Mouse (Mus musculus): ENCODE measurements at regions not wholly inside any gene's neighbourhood (a gene's known extent, or its start where the extent isn't known, plus 50 kb on each side); places are given as distances from the start of the nearest gene placed in this dataset.

DNA sequence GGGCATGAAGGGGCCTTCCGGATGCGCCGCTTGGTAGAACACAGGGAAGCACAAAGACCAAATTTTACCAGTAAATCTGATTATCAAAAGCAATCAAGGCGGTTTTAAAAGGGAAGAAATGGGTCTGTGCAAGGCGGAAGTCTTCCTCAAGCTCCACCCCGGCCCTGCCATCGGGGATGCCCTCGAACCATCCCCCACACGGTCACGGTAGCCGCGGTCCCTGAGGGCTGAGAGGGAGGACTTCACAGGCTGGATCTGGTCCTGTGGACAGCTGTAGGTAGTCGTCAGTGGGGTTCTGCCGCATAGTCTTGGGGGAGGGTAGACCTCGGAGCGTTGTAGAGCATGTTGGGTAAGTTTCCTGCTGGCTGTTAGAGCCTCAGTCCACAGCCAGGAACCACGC lies 104.9 kb downstream of the Tpra1 start:
- H3K27ac ChIP-seq (ENCODE audit: control insufficient read depth, insufficient read depth, low read depth, low read length), result no peak overlapping the region
- H3K4me1 ChIP-seq (ENCODE audit: control insufficient read depth, insufficient read depth, low read length), result peaks cover 11% of the 10 kb centered on the region
- no peak for TF ChIP-seq POLR2A (IDR thresholded peaks at IDR 0.05; ENCODE audit: control insufficient read depth, low read depth, low read length)
- TF ChIP-seq CTCF (IDR thresholded peaks at IDR 0.05; ENCODE audit: control insufficient read depth, insufficient read depth, insufficient replicate concordance, low read depth, low read length), result no peak
- no peaks in the 10 kb centered on the region for H3K36me3 ChIP-seq (ENCODE audit: control insufficient read depth, insufficient read depth, low read length)
- H3K27me3 ChIP-seq (ENCODE audit: control insufficient read depth, insufficient read depth, low read length), result no peaks in the 10 kb centered on the region
- peak overlapping the region; percentile 78 for H3K4me3 ChIP-seq (ENCODE audit: control insufficient read depth, low read depth, low read length)

DNA sequence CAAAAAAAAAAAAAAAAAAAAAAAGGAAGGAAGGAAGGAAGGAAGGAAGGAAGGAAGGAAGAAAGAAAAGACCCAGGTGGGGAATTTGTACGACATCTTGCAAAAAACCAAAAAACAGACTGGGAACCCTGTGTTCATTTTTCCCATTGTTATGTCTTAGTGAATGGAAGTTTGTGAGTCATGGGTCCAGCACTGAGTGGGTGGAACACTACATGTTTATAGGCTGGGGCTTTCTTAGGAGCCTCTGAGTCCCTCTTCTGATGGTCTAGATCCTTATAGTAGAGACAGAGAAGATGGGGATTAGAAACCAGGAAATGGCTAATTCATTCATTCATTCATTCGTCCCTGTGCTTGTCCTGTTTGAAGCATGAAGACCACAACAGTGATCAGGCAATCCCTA lies 105.5 kb downstream of the Tpra1 start:
- Histone ChIP-seq H3K36me3 (ENCODE audit: control insufficient read depth, insufficient read depth, low read length) (no peaks in the 10 kb centered on the region), H3K4me3 (ENCODE audit: control insufficient read depth, low read depth, low read length) (peak overlapping the region; percentile 77), H3K27me3 (ENCODE audit: control insufficient read depth, insufficient read depth, low read length) (no peaks in the 10 kb centered on the region), H3K4me1 (ENCODE audit: control insufficient read depth, insufficient read depth, low read length) (peaks cover 11% of the 10 kb centered on the region), H3K27ac (ENCODE audit: control insufficient read depth, insufficient read depth, low read depth, low read length) (no peak overlapping the region)
- no peak for TF ChIP-seq CTCF (IDR thresholded peaks at IDR 0.05; ENCODE audit: control insufficient read depth, insufficient read depth, insufficient replicate concordance, low read depth, low read length)
- TF ChIP-seq POLR2A (IDR thresholded peaks at IDR 0.05; ENCODE audit: control insufficient read depth, low read depth, low read length), result no peak

DNA sequence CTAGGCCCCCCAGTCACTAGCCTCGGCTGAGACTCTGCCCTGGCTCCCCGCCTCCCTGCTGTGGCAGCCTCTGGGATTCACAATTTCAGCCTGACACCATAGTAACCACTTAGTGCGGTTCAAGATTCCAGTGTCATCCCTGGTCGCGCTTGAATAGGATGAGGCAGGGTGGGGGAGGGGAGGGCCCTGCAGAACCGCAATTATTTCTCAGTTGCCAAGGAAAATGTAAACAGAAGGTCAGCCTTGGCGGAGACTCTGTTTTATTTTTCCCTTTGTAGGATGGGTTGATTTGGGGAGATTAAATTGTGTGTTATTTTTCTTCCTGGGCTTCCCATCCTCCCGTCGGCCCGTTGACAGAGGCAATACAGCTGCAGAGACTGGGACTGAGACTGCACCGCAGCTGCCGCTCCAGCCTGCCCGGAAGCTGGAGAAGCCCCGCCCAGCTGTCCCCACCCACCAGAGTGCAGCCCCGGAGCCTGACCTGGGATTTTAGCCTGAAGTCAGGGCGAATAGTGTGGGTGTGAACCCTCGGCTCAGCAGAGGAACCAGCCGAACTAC lies 106.6 kb downstream of the Tpra1 start:
- TF ChIP-seq CTCF (IDR thresholded peaks at IDR 0.05; ENCODE audit: control insufficient read depth, insufficient read depth, insufficient replicate concordance, low read depth, low read length) (no peak), POLR2A (IDR thresholded peaks at IDR 0.05; ENCODE audit: control insufficient read depth, low read depth, low read length) (no peak)
- Histone ChIP-seq H3K4me1 (ENCODE audit: control insufficient read depth, insufficient read depth, low read length) (peaks cover 11% of the 10 kb centered on the region), H3K27me3 (ENCODE audit: control insufficient read depth, insufficient read depth, low read length) (no peaks in the 10 kb centered on the region)

DNA sequence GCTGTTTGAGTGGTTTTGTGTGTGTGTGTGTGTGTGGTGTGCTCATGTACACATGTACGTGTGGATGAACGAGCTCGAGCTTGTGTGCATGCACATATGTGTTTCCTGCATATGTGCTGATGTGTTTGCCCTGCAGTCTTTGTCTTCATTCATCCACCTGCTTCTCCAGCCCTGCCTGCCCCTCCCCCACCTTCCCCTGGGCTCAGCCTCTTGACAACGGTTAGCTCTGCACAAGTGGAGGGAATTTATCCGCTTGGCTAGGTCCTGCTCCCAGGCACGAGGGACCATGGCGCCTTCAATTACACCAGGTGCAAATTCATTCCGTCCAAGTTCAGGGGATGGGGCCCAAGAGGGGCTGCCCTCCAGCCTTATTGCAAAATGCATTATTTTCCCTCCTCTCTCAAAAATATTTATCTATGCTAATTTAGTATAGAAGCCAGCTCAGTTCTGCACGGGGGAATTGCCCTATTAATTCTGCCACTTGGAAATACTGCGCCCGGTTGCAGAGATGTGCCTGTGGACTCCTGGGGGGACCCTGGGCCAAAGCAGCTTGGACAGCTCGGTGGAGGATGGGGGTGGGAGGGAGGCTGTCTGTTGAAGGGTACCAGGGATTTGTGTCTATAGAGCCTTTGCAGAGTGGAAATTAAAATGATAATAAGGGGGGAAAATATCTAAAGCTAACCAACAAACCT lies 111.1 kb downstream of the Tpra1 start:
- Histone ChIP-seq H3K36me3 (ENCODE audit: control insufficient read depth, insufficient read depth, low read length) (no peaks in the 10 kb centered on the region), H3K4me3 (ENCODE audit: control insufficient read depth, low read depth, low read length) (no peak overlapping the region), H3K4me1 (ENCODE audit: control insufficient read depth, insufficient read depth, low read length) (peaks cover 2% of the 10 kb centered on the region), H3K27me3 (ENCODE audit: control insufficient read depth, insufficient read depth, low read length) (no peaks in the 10 kb centered on the region), H3K27ac (ENCODE audit: control insufficient read depth, insufficient read depth, low read depth, low read length) (no peak overlapping the region)
- TF ChIP-seq POLR2A (IDR thresholded peaks at IDR 0.05; ENCODE audit: control insufficient read depth, low read depth, low read length) (no peak), CTCF (IDR thresholded peaks at IDR 0.05; ENCODE audit: control insufficient read depth, insufficient read depth, insufficient replicate concordance, low read depth, low read length) (no peak)

More for the DNA sequence above, 106.6 kb downstream of the Tpra1 start:
- H3K36me3 ChIP-seq (ENCODE audit: control insufficient read depth, insufficient read depth, low read length), result no peaks in the 10 kb centered on the region
- no peak overlapping the region for H3K27ac ChIP-seq (ENCODE audit: control insufficient read depth, insufficient read depth, low read depth, low read length)
- peak overlapping the region; percentile 77 for H3K4me3 ChIP-seq (ENCODE audit: control insufficient read depth, low read depth, low read length)

DNA sequence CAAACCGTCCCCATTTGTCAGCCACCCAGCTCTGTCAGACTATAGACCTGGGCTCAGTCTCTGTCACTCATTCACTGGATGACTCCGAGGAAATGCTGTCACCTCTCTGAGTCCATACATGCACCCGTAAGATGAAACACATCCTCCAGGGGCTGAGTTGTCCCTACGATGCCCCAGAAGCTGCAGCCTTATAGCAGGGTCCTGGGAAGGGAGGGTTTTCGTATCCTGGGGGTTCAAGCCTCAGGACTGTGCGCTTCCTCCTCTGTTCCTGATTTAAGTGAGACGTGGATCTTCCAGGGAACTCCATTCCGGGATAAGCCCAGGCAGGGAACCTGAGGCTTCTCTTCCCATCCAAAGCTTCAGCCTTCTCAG lies 111.6 kb downstream of the Tpra1 start:
- TF ChIP-seq POLR2A (IDR thresholded peaks at IDR 0.05; ENCODE audit: control insufficient read depth, low read depth, low read length), result no peak
- TF ChIP-seq CTCF (IDR thresholded peaks at IDR 0.05; ENCODE audit: control insufficient read depth, insufficient read depth, insufficient replicate concordance, low read depth, low read length), result no peak
- no peak overlapping the region for H3K4me3 ChIP-seq (ENCODE audit: control insufficient read depth, low read depth, low read length)
- no peaks in the 10 kb centered on the region for H3K36me3 ChIP-seq (ENCODE audit: control insufficient read depth, insufficient read depth, low read length)
- H3K27me3 ChIP-seq (ENCODE audit: control insufficient read depth, insufficient read depth, low read length), result no peaks in the 10 kb centered on the region
- H3K27ac ChIP-seq (ENCODE audit: control insufficient read depth, insufficient read depth, low read depth, low read length), result no peak overlapping the region
- no peaks in the 10 kb centered on the region; the same call in 1 of the 2 replicates for H3K4me1 ChIP-seq (ENCODE audit: control insufficient read depth, insufficient read depth, low read length)

DNA sequence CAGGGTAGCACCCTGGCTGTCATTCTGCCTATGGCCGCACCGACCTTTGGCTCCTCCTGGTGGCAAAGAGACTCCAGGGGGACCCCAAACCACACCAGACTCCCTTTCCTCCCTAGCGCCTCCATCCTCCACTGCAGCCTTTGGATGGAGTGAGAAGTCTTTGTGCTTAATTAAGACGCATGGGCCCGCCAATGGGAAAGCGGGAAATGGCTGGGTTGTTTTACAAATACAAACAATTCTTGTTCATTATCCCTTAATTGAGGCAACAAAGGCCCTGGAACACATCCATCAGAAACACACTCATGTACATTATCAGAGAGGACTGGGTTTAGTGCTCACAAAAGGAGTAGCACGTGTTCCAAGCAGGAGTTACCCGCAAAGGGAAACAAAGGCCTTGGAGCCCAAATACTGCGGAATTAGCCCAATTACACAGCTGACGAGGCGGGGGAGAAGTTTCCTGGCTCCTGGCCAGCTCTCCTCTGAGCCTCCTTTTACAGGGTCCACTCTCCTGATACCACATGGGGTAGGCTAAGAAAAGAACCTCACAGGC lies 122.1 kb downstream of the Tpra1 start:
- Histone ChIP-seq H3K4me1 (ENCODE audit: control insufficient read depth, insufficient read depth, low read length) (no peaks in the 10 kb centered on the region), H3K27me3 (ENCODE audit: control insufficient read depth, insufficient read depth, low read length) (no peaks in the 10 kb centered on the region), H3K27ac (ENCODE audit: control insufficient read depth, insufficient read depth, low read depth, low read length) (no peak overlapping the region), H3K4me3 (ENCODE audit: control insufficient read depth, low read depth, low read length) (no peak overlapping the region), H3K36me3 (ENCODE audit: control insufficient read depth, insufficient read depth, low read length) (no peaks in the 10 kb centered on the region)
- TF ChIP-seq POLR2A (IDR thresholded peaks at IDR 0.05; ENCODE audit: control insufficient read depth, low read depth, low read length) (no peak), CTCF (IDR thresholded peaks at IDR 0.05; ENCODE audit: control insufficient read depth, insufficient read depth, insufficient replicate concordance, low read depth, low read length) (no peak)

DNA sequence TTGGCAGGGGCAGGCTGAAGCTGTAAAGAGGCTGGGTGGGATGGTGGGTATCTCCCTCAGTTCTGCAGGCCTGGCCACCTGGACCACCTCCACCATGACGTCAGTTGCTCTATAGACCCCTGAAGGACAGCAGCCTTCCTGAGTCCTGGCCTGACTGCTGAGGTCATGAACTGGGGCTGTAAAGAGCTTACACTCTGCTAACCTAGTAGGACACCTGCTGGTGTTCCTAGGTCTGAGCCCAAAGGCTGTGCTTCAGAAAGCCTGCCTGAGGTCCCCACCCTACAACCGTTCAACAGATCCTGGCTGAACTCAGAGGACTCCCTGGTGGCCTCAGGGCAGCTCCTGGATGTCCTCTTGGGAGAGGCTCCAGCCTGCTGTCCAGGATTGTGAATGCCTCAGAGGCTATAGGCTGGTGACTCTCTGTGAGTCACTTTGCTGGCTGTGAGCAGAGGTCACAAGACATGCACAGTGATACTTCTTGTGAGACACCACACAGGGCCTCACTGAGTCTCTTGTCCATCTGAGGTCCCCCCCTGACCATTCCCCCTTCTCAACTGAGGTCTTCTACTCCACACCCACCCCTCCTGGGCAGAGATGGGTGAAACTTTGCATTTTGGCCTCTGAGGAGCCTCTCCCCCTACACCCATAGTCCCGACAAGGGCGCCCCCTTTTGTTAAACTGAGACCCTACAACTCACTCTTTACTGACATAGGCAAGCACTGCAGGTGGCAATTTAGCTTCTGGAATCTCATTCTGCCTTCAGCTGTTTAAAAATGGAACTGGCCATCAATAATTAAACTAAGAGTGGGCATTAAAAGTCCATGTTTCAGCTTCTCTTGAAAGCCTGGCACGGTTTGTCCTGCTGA lies 131.6 kb downstream of the Tpra1 start:
- H3K27ac ChIP-seq (ENCODE audit: control insufficient read depth, insufficient read depth, low read depth, low read length), result no peak overlapping the region; the same call in 1 of the 2 replicates
- no peak overlapping the region for H3K4me3 ChIP-seq (ENCODE audit: control insufficient read depth, low read depth, low read length)
- TF ChIP-seq CTCF (IDR thresholded peaks at IDR 0.05; ENCODE audit: control insufficient read depth, insufficient read depth, insufficient replicate concordance, low read depth, low read length), result no peak
- no peaks in the 10 kb centered on the region for H3K36me3 ChIP-seq (ENCODE audit: control insufficient read depth, insufficient read depth, low read length)
- no peaks in the 10 kb centered on the region for H3K27me3 ChIP-seq (ENCODE audit: control insufficient read depth, insufficient read depth, low read length)
- no peaks in the 10 kb centered on the region for H3K4me1 ChIP-seq (ENCODE audit: control insufficient read depth, insufficient read depth, low read length)

Data from testis, adult 2 months (tissue).